Mouse (Mus musculus): ENCODE results near the gene Tcf12. TPM values are rescaled to one million over a fixed set of nuclear protein-coding genes. Genes with fewer than 3 reads are reported as not detected.

Gene Tcf12
- polyA plus RNA-seq, 1 experiment from 2014 or later = 8.2 TPM

DNA sequence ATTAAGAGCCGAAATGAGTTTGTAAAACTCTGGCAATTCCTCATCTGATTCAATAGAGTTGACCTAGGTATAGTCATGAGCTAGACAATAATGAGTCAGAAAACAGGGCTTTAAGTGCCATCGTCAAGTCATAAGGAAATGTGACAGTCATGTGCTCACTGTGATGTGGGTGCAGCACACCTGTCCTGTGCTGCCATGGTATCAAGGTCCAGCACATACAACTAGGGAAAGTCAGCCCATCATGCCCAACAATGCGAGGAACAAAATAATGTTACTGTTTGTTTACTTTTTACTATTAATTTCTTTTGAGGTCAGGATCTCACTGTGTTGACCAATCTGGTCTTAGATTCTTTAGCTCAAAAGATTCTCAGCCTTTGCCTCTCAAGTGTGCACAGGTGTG, 130.6 kb downstream of the Tcf12 start:
- H3K27me3 ChIP-seq (ENCODE audit: control insufficient read depth, insufficient read depth, low read depth, low read length) = no peaks in the 10 kb centered on the region
- H3K36me3 ChIP-seq (ENCODE audit: control insufficient read depth, insufficient read depth) = no peaks in the 10 kb centered on the region
- H3K9ac ChIP-seq (ENCODE audit: low read depth, low read length) = no peak overlapping the region
- no peak overlapping the region for H3K4me3 ChIP-seq (ENCODE audit: low read depth, low read length)
- no peak overlapping the region for H3K4me2 ChIP-seq (ENCODE audit: low read depth, low read length)
- 79% methylated on average over 3 of the region's 3 CpGs for WGBS (ENCODE audit: insufficient replicate concordance)
- no peak overlapping the region for H3K27ac ChIP-seq (ENCODE audit: low read length)
- H3K9me3 ChIP-seq (replicated peaks; ENCODE audit: control insufficient read depth, low read length) = no peaks in the 10 kb centered on the region
- no peaks in the 10 kb centered on the region; the same call in none of the 2 replicates for H3K4me1 ChIP-seq (ENCODE audit: control insufficient read depth, low read depth, low read length)
- ATAC-seq (ENCODE audit: low read depth) = no peak

DNA sequence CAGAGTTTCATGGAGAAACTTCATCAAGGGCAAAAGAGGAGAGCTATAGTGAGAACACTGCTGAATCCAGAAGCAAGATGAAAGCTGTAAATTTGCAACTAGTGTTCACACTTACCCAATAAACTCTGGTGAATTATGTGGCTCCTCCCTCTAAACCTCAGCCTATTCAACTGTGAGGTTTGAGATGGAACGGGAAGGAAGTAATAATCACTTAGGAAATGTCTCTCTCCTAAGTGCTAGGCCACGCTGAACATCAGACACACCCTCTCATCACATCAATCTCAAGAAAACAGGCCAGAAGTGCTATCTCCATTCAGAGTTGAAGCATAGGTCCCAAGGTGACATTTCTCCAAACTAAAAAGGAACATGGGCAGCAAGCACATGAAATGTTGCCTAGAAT, 131.1 kb downstream of the Tcf12 start:
- Histone ChIP-seq H3K4me3 (ENCODE audit: low read depth, low read length) (no peak overlapping the region), H3K9ac (ENCODE audit: low read depth, low read length) (no peak overlapping the region), H3K4me2 (ENCODE audit: low read depth, low read length) (no peak overlapping the region), H3K36me3 (ENCODE audit: control insufficient read depth, insufficient read depth) (no peaks in the 10 kb centered on the region), H3K9me3 (replicated peaks; ENCODE audit: control insufficient read depth, low read length) (no peaks in the 10 kb centered on the region), H3K27me3 (ENCODE audit: control insufficient read depth, insufficient read depth, low read depth, low read length) (no peaks in the 10 kb centered on the region), H3K4me1 (ENCODE audit: control insufficient read depth, low read depth, low read length) (no peaks in the 10 kb centered on the region; the same call in none of the 2 replicates), H3K27ac (ENCODE audit: low read length) (no peak overlapping the region)
- 16% methylated on average over 2 of the region's 2 CpGs for WGBS (ENCODE audit: insufficient replicate concordance)
- no peak for ATAC-seq (ENCODE audit: low read depth)

DNA sequence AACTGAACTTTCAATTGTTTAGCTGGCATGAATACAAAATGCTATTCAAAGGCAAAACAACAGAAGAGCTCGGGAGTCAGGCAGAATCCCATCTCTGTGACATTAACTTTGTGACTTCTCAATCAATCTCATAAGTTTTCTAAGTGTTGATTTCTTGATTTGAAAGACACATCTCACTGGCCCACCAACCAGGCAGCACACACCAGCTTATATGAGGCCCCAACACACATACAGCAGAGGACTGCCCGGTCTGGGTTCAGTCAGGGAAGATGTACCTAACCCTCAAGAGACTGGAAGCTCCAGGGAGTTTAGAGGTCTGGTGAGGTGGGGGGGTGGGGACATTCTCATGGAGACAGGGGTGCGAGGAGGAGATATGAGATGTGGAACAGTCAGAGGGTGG, 132.8 kb downstream of the Tcf12 start:
- Histone ChIP-seq H3K36me3 (ENCODE audit: control insufficient read depth, insufficient read depth) (no peaks in the 10 kb centered on the region), H3K4me3 (ENCODE audit: low read depth, low read length) (no peak overlapping the region), H3K9me3 (replicated peaks; ENCODE audit: control insufficient read depth, low read length) (no peaks in the 10 kb centered on the region), H3K9ac (ENCODE audit: low read depth, low read length) (no peak overlapping the region), H3K27me3 (ENCODE audit: control insufficient read depth, insufficient read depth, low read depth, low read length) (no peaks in the 10 kb centered on the region), H3K4me1 (ENCODE audit: control insufficient read depth, low read depth, low read length) (no peaks in the 10 kb centered on the region; the same call in none of the 2 replicates), H3K27ac (ENCODE audit: low read length) (no peak overlapping the region), H3K4me2 (ENCODE audit: low read depth, low read length) (no peak overlapping the region)
- ATAC-seq (ENCODE audit: low read depth) = no peak
- 72% methylated on average over 3 of the region's 3 CpGs for WGBS (ENCODE audit: insufficient replicate concordance)

DNA sequence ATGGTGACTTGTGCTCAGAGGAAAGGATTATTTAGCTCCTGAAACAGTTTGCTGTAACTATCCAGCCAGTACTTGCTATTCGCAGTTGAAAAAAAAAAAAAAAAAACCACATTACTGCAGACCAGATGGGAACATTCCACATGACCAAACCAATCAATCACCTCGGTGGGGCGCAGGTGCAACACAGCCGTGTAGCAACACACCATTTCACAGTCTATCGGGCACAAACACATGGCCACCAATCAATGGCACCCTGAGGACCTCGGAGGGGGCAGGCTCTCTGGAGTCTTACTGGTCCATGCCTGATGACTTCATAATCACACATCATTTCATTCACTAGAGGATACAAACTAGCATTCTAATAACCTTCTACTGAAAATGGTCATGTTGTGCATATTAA, 135.6 kb downstream of the Tcf12 start:
- no peaks in the 10 kb centered on the region for H3K27me3 ChIP-seq (ENCODE audit: control insufficient read depth, insufficient read depth, low read depth, low read length)
- H3K27ac ChIP-seq (ENCODE audit: low read length) = no peak overlapping the region
- no peak overlapping the region for H3K9ac ChIP-seq (ENCODE audit: low read depth, low read length)
- H3K4me3 ChIP-seq (ENCODE audit: low read depth, low read length) = no peak overlapping the region
- H3K4me1 ChIP-seq (ENCODE audit: control insufficient read depth, low read depth, low read length) = no peaks in the 10 kb centered on the region; the same call in none of the 2 replicates
- no peaks in the 10 kb centered on the region for H3K9me3 ChIP-seq (replicated peaks; ENCODE audit: control insufficient read depth, low read length)
- H3K36me3 ChIP-seq (ENCODE audit: control insufficient read depth, insufficient read depth) = no peaks in the 10 kb centered on the region
- peak; percentile 37; the same call in 1 of the 2 replicates for ATAC-seq (ENCODE audit: low read depth)
- 40% methylated on average over 6 of the region's 6 CpGs for WGBS (ENCODE audit: insufficient replicate concordance)
- no peak overlapping the region for H3K4me2 ChIP-seq (ENCODE audit: low read depth, low read length)

DNA sequence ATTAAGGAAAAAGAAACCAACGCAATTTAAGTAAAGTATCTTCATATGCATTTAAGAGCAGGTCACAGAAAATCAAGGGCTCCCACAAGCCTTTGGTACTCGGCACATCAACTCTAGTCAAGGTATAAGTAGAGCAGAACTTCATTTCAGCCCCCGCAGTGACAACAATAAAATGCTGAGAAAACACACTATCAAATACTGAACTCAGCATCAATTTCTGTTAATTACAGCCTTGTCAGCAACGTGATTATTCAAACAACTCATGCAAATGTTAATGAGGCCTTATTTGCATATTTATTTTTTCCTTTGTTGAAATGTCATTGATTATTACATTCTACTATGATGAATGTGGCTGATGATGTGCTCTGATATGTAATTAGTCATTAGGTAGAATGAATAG, 136.5 kb downstream of the Tcf12 start:
- H3K36me3 ChIP-seq (ENCODE audit: control insufficient read depth, insufficient read depth) = no peaks in the 10 kb centered on the region
- H3K27ac ChIP-seq (ENCODE audit: low read length) = no peak overlapping the region
- no peak overlapping the region for H3K4me2 ChIP-seq (ENCODE audit: low read depth, low read length)
- H3K4me1 ChIP-seq (ENCODE audit: control insufficient read depth, low read depth, low read length) = no peaks in the 10 kb centered on the region; the same call in none of the 2 replicates
- H3K4me3 ChIP-seq (ENCODE audit: low read depth, low read length) = no peak overlapping the region
- no peaks in the 10 kb centered on the region for H3K27me3 ChIP-seq (ENCODE audit: control insufficient read depth, insufficient read depth, low read depth, low read length)
- no peaks in the 10 kb centered on the region for H3K9me3 ChIP-seq (replicated peaks; ENCODE audit: control insufficient read depth, low read length)
- no peak overlapping the region for H3K9ac ChIP-seq (ENCODE audit: low read depth, low read length)
- ATAC-seq (ENCODE audit: low read depth) = no peak
- 75% methylated on average over 4 of the region's 4 CpGs for WGBS (ENCODE audit: insufficient replicate concordance)

DNA sequence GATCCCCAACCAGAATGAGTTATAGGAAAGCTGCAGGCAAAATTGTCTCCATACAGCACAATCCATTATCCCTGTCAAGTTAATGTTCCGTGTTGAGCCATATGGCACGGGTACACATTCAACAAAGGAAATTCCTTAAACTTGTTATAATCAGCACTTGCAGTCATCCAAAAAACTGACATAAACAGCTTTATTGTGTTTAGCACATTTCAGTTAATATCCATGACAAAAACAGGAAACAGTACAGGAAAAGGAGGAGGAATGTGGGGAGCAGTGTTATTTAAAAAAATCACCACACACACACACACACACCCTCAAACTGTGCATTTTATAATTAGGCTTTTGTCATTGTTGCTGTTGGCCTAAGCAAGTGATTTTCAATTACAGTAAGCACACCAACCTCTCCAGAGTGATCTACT, 137.1 kb downstream of the Tcf12 start:
- no peak for ATAC-seq (ENCODE audit: low read depth)
- Histone ChIP-seq H3K27me3 (ENCODE audit: control insufficient read depth, insufficient read depth, low read depth, low read length) (no peaks in the 10 kb centered on the region), H3K9ac (ENCODE audit: low read depth, low read length) (no peak overlapping the region), H3K9me3 (replicated peaks; ENCODE audit: control insufficient read depth, low read length) (no peaks in the 10 kb centered on the region), H3K27ac (ENCODE audit: low read length) (no peak overlapping the region), H3K4me1 (ENCODE audit: control insufficient read depth, low read depth, low read length) (no peaks in the 10 kb centered on the region; the same call in none of the 2 replicates), H3K36me3 (ENCODE audit: control insufficient read depth, insufficient read depth) (no peaks in the 10 kb centered on the region), H3K4me2 (ENCODE audit: low read depth, low read length) (no peak overlapping the region), H3K4me3 (ENCODE audit: low read depth, low read length) (no peak overlapping the region)
- 52% methylated on average over 2 of the region's 2 CpGs for WGBS (ENCODE audit: insufficient replicate concordance)

DNA sequence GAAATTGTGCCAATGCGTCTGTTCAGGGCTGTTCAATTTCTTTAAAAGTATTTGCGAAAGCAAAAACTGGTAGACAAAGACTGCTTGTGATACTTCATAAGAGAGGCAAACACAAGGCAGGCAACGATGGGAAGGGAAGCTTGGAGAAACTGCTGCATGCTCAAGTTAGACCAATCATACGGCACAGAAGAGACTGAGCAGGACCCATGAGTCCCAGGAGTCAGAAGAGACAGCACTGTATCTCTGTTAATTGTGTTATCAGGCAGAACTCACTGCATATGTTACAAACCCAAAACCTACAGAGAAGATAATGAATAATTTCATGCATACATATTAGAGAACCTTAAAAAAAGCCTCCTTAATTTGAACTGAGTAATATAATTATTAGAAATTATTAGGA, 147.6 kb downstream of the Tcf12 start:
- H3K4me2 ChIP-seq (ENCODE audit: low read depth, low read length) = no peak overlapping the region
- 60% methylated on average over 4 of the region's 4 CpGs for WGBS (ENCODE audit: insufficient replicate concordance)

DNA sequence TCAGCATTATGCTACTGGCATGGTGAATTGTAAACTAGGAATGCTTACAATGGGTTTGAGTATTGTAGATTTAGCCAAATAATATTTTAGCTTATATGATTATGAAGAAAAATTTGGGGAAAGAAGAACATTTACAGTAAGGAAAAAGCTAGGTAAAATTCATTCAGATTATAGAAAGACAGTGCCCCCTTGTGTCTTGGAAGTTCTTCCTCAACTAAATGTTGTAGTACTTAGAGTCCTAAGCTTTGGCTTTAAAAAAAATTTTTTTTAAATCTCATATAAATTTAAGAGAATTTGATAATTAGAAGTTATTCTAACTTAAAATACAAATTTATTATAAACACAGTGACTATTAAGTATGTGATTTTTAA, 151.7 kb downstream of the Tcf12 start:
- no peaks in the 10 kb centered on the region; the same call in 1 of the 2 replicates for H3K36me3 ChIP-seq (ENCODE audit: control insufficient read depth, insufficient read depth)
- H3K27me3 ChIP-seq (ENCODE audit: control insufficient read depth, insufficient read depth, low read depth, low read length) = no peaks in the 10 kb centered on the region
- no peak for ATAC-seq (ENCODE audit: low read depth)
- H3K27ac ChIP-seq (ENCODE audit: low read length) = no peak overlapping the region
- peaks cover 3% of the 10 kb centered on the region for H3K4me1 ChIP-seq (ENCODE audit: control insufficient read depth, low read depth, low read length)
- no peak overlapping the region for H3K9ac ChIP-seq (ENCODE audit: low read depth, low read length)
- H3K4me2 ChIP-seq (ENCODE audit: low read depth, low read length) = no peak overlapping the region
- no peaks in the 10 kb centered on the region for H3K9me3 ChIP-seq (replicated peaks; ENCODE audit: control insufficient read depth, low read length)
- H3K4me3 ChIP-seq (ENCODE audit: low read depth, low read length) = no peak overlapping the region

More for the DNA sequence above, 147.6 kb downstream of the Tcf12 start:
- Histone ChIP-seq H3K27ac (ENCODE audit: low read length) (no peak overlapping the region), H3K4me3 (ENCODE audit: low read depth, low read length) (no peak overlapping the region), H3K4me1 (ENCODE audit: control insufficient read depth, low read depth, low read length) (peaks cover 3% of the 10 kb centered on the region), H3K9ac (ENCODE audit: low read depth, low read length) (no peak overlapping the region), H3K36me3 (ENCODE audit: control insufficient read depth, insufficient read depth) (no peaks in the 10 kb centered on the region), H3K9me3 (replicated peaks; ENCODE audit: control insufficient read depth, low read length) (no peaks in the 10 kb centered on the region), H3K27me3 (ENCODE audit: control insufficient read depth, insufficient read depth, low read depth, low read length) (no peaks in the 10 kb centered on the region)
- peak; percentile 68 for ATAC-seq (ENCODE audit: low read depth)

DNA sequence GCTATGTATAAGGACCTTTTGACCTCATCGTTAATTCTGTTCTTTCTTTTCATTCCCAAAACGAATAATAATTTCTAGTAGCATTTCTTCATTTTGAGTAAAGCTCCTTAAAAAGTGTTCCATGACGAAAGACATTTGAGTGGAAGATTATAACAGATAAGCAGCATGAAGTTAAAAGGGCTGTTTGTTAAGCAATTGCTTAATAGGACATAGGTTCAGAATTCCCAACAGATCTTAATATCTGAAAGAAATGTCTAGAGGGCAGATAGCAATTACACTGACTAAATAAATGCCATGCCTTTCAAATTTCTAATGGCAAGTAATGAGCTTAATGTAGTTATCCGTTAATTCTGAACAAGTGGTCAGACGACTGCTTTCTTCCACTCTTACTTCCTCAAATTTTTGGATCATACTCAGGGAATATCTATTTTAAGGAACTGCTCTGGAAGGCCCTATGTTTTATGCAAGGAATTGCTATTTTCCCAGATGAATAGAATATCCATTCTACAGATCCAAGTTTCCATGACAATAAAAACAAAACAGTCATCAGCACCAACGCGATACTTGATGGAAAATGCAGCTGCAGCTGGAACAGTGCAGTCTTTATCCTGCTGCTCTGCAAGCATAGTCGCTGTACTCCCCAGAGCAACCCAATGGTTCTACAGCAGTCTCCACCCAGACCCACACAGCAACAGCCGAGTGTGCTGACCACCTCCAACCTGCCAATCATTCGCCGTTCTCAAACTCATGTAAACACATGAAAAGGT, 152.2 kb downstream of the Tcf12 start:
- peaks cover 3% of the 10 kb centered on the region for H3K4me1 ChIP-seq (ENCODE audit: control insufficient read depth, low read depth, low read length)
- H3K4me2 ChIP-seq (ENCODE audit: low read depth, low read length) = no peak overlapping the region
- no peak for ATAC-seq (ENCODE audit: low read depth)
- no peak overlapping the region for H3K9ac ChIP-seq (ENCODE audit: low read depth, low read length)
- no peaks in the 10 kb centered on the region; the same call in 1 of the 2 replicates for H3K36me3 ChIP-seq (ENCODE audit: control insufficient read depth, insufficient read depth)
- H3K9me3 ChIP-seq (replicated peaks; ENCODE audit: control insufficient read depth, low read length) = no peaks in the 10 kb centered on the region
- H3K27me3 ChIP-seq (ENCODE audit: control insufficient read depth, insufficient read depth, low read depth, low read length) = no peaks in the 10 kb centered on the region
- H3K27ac ChIP-seq (ENCODE audit: low read length) = no peak overlapping the region
- WGBS (ENCODE audit: insufficient replicate concordance) = 74% methylated on average over 11 of the region's 11 CpGs
- H3K4me3 ChIP-seq (ENCODE audit: low read depth, low read length) = no peak overlapping the region
